Mouse (Mus musculus) lung, postnatal 0 days (tissue): ENCODE data around the gene Hoxa4. TPM values are rescaled to one million over a fixed set of nuclear protein-coding genes. Genes with fewer than 3 reads are reported as not detected.

Experiments used
- ATAC-seq: fragments of 200-750 bp; cut with Nextera tagmentation; 2 replicates; pipeline ENCODE4 v1.8.0; 2017; ENCODE audit warnings: moderate library complexity
- DNase-seq: peaks from one replicate; pipeline ENCODE4 v3.0.0-alpha.2; 2016; ENCODE audit warnings: low spot score
- H3K27ac ChIP-seq: fragments of 300-500 bp; sonication (generic); 2 replicates; pipeline ENCODE4 v1.5.1; 2014; ENCODE audit warnings: antibody characterized with exemption, mild to moderate bottlenecking, low read length, mixed read lengths
- H3K27me3 ChIP-seq: fragments of 300-500 bp; sonication (generic); replicated peaks from 2 replicates; pipeline ENCODE4 v1.6.1; 2014; ENCODE audit warnings: low read length, mixed read lengths; ENCODE audit not compliant: insufficient read depth
- H3K36me3 ChIP-seq: fragments of 300-500 bp; sonication (generic); 2 replicates; pipeline ENCODE4 v1.6.1; 2014; ENCODE audit warnings: low read length, mixed read lengths; ENCODE audit not compliant: insufficient read depth
- H3K4me1 ChIP-seq: fragments of 300-500 bp; sonication (generic); 2 replicates; pipeline ENCODE4 v1.6.1; 2014; ENCODE audit warnings: antibody characterized with exemption, low read depth, low read length, mixed read lengths; ENCODE audit not compliant: insufficient read depth
- H3K4me2 ChIP-seq: fragments of 300-500 bp; sonication (generic); replicated peaks from 2 replicates; pipeline ENCODE4 v1.6.1; 2014; ENCODE audit warnings: low read depth, mild to moderate bottlenecking, low read length, moderate library complexity, mixed read lengths
- H3K4me3 ChIP-seq: fragments of 300-500 bp; sonication (generic); 2 replicates; pipeline ENCODE4 v1.5.1; 2014; ENCODE audit warnings: low read depth, low read length
- H3K9ac ChIP-seq: fragments of 300-500 bp; sonication (generic); replicated peaks from 2 replicates; pipeline ENCODE4 v1.6.1; 2014; ENCODE audit warnings: low read depth, mild to moderate bottlenecking
- H3K9me3 ChIP-seq: fragments of 300-500 bp; sonication (generic); 2 replicates; pipeline ENCODE4 v1.6.1; 2016; ENCODE audit warnings: low read length, mixed read lengths
- CTCF ChIP-seq: IDR thresholded peaks from 2 replicates; pipeline ENCODE4 v1.5.1; 2016; ENCODE audit warnings: antibody characterized with exemption, mild to moderate bottlenecking
- EP300 ChIP-seq: IDR thresholded peaks from 2 replicates; pipeline ENCODE4 v1.6.1; 2016; ENCODE audit warnings: antibody characterized with exemption, mild to moderate bottlenecking, control low read depth
- WGBS: fragments of 180-500 bp; shearing (Covaris S2); extraction: QIAGEN DNeasy Blood & Tissue Kit; methylation state at CpG from one replicate; pipeline ENCODE4 v1.1.7; 2014; 5-methylcytosine and 5-hydroxymethylcytosine counted together
- polyA plus RNA-seq: library from polyadenylated mRNA; unstranded; fragments of >200 nt; fragmentation: Nextera tagmentation; extraction: Ambion mirVana; gene quantifications from 2 replicates; pipeline ENCODE4 v1.2.1, GENCODE M21; 2015

Gene Hoxa4
- polyA plus RNA-seq, 1 experiment from 2014 or later: 3.9 TPM

DNA sequence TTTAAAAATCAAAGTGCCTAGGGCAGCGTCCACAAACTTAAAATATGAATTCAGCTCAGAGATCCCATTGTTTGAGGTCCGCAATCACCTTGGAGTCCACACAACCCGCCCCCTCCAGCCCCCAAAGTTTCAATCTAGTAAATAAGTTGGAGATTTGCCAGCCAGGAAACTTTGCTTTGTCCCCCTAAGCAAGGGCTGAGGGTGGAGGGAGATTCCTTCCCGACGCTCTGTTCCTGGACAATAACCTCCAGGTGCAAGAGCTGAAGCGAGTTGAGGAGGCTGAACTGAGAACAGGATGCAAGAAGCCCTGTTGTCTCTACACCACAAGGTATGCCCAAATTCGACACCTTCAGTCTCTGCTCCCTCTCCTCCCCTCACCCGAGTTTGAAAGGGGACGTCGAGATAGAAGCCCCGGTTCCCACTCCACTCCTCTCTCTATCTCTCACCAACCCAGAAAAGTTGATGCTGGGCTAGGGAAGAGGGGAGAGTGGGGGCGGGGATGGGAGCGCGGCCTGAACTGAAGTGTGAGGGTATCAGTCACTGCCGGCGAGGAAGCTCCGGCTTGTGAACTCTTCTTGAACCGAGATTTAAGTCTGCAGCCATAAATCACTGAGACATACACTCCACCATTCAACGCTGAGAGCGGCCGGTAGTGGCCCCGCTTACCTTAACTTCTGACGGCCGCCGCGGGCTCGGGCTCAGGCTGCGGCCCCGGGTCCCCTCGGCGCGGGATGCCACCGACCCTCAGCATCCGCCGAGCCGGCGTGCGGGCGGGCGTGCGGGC, 16.4 kb downstream of the Hoxa4 start:
- peak; percentile 82 for DNase-seq
- WGBS: 1% methylated on average over 35 of the region's 41 CpGs

DNA sequence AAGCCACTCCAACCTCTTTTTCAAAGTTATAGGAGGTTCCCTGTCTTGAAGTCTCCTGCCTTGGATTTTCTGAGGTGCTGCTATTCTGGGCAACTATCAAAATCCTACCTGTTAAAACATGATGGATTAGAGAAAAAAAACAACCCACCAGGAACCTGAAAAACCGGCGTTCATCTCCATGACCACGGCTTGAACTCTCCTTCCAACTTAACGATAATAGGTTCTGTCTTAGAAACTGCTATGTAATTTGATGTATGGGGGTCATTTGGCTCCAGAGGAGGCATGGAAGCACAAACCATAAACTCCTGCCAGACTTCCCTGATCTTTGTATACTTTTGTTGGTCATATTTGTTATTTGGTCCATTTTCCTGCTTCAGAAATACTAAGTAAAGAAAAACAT, 17.9 kb downstream of the Hoxa4 start:
- peaks cover 5% of the 10 kb centered on the region; the same call in 1 of the 2 replicates for H3K27me3 ChIP-seq
- H3K4me2 ChIP-seq: peak overlapping the region; percentile 57
- ATAC-seq: no peak
- peak overlapping the region; percentile 31; the same call in 1 of the 2 replicates for H3K4me3 ChIP-seq
- H3K27ac ChIP-seq: peak overlapping the region; percentile 80; the same call in 1 of the 2 replicates
- DNase-seq: peak; percentile 19
- TF ChIP-seq EP300 (no peak), CTCF (no peak)
- H3K9me3 ChIP-seq: no peaks in the 10 kb centered on the region
- H3K9ac ChIP-seq: no peak overlapping the region
- H3K36me3 ChIP-seq: no peaks in the 10 kb centered on the region
- WGBS: 5% methylated on average over 4 of the region's 4 CpGs
- peaks cover 7% of the 10 kb centered on the region; the same call in 1 of the 2 replicates for H3K4me1 ChIP-seq

More for the DNA sequence above, 16.4 kb downstream of the Hoxa4 start:
- Histone ChIP-seq H3K9ac (peak overlapping the region; percentile 65), H3K4me1 (peaks cover 1% of the 10 kb centered on the region; the same call in 1 of the 2 replicates), H3K36me3 (no peaks in the 10 kb centered on the region), H3K9me3 (no peaks in the 10 kb centered on the region), H3K4me3 (peak overlapping the region; percentile 56), H3K27ac (peak overlapping the region; percentile 89), H3K27me3 (peaks cover 4% of the 10 kb centered on the region; the same call in 1 of the 2 replicates), H3K4me2 (peak overlapping the region; percentile 62)
- TF ChIP-seq CTCF (no peak), EP300 (no peak)
- peak; percentile 28 for ATAC-seq

DNA sequence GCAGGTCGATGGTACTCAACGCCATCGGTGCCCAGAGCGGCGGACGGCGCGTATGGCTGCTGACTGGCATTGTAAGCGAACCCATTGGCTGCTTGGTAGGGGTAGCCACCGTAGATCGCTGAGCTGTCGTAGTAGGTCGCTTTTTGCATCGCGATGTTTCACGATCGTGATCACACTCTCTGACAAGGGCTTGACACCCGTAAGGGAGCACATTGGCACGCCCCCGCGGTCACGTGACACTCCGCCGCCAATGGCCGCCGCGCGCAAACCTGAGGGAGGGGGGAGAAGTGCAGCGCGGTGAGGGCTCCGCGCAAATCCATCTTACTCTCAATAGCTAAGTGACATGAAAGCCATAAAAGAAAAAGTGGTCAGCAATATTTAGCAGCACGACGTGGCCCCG, 19.1 kb downstream of the Hoxa4 start:
- 4% methylated on average over 34 of the region's 35 CpGs for WGBS
- Histone ChIP-seq H3K27ac (peak overlapping the region; percentile 90), H3K9ac (0 out of 2 replicates have a peak overlapping the region, but pooled peaks have one; percentile 6), H3K4me1 (peaks cover 10% of the 10 kb centered on the region; the same call in 1 of the 2 replicates), H3K36me3 (no peaks in the 10 kb centered on the region), H3K9me3 (no peaks in the 10 kb centered on the region), H3K4me2 (peak overlapping the region; percentile 57), H3K4me3 (peak overlapping the region; percentile 31), H3K27me3 (peaks cover 5% of the 10 kb centered on the region; the same call in 1 of the 2 replicates)
- ATAC-seq (peak; percentile 74), DNase-seq (peak; percentile 94)
- no peak for TF ChIP-seq EP300
- TF ChIP-seq CTCF: no peak

DNA sequence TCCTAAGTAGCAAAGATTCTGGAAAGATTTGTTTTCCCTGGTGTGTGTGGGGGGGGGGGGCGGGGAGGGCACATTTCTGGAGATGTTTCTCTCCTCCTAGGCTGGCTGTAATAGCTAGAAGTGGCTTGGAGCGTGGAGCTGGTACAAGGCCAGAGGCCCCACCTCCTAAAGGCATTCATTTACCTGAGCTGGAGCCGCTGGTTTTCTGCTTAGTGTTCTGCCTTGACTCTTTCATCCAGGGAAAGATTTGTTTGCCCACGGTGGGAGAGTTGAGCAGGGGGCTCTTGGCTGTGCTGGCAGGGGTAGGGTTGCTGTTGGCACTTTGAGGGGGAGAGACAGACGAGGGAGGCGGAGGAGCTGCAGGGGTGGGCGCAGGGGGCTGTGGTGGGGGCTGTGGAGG, 19.6 kb downstream of the Hoxa4 start:
- Histone ChIP-seq H3K27me3 (peaks cover 5% of the 10 kb centered on the region; the same call in 1 of the 2 replicates), H3K4me3 (peak overlapping the region; percentile 31; the same call in 1 of the 2 replicates), H3K4me1 (peaks cover 10% of the 10 kb centered on the region; the same call in 1 of the 2 replicates), H3K4me2 (peak overlapping the region; percentile 57), H3K9ac (no peak overlapping the region), H3K36me3 (no peaks in the 10 kb centered on the region), H3K27ac (peak overlapping the region; percentile 90), H3K9me3 (no peaks in the 10 kb centered on the region)
- DNase-seq: peak; percentile 18
- ATAC-seq: no peak
- WGBS: 23% methylated on average over 6 of the region's 7 CpGs
- no peak for TF ChIP-seq CTCF
- TF ChIP-seq EP300: no peak

DNA sequence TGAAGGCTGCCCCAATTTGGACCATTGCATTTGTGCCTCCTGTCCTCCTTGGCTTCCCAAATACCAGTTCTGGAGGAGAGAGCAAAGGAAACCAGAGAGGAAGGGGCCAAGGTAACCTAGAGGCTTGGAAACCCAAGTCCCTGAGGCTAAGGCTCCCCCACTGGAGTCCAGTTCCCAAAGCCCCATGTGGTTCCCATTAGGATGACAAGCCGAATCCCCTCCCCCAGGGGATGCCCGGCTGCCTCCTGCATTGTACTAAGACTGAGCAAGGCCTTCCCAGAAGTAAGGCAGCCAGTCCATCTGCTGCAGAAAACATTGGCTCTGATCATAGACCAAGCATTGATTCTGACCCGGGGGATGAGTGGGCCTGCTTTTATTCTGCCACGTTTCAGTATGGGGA, 20.2 kb downstream of the Hoxa4 start:
- no peak overlapping the region for H3K9ac ChIP-seq
- peaks cover 5% of the 10 kb centered on the region; the same call in 1 of the 2 replicates for H3K27me3 ChIP-seq
- ATAC-seq (no peak), DNase-seq (no peak)
- no peaks in the 10 kb centered on the region for H3K9me3 ChIP-seq
- no peak overlapping the region for H3K4me2 ChIP-seq
- H3K4me1 ChIP-seq: peaks cover 10% of the 10 kb centered on the region; the same call in 1 of the 2 replicates
- WGBS: 13% methylated on average over 4 of the region's 4 CpGs
- peak overlapping the region; percentile 90 for H3K27ac ChIP-seq
- H3K36me3 ChIP-seq: no peaks in the 10 kb centered on the region
- TF ChIP-seq EP300: no peak
- TF ChIP-seq CTCF: no peak
- H3K4me3 ChIP-seq: no peak overlapping the region

DNA sequence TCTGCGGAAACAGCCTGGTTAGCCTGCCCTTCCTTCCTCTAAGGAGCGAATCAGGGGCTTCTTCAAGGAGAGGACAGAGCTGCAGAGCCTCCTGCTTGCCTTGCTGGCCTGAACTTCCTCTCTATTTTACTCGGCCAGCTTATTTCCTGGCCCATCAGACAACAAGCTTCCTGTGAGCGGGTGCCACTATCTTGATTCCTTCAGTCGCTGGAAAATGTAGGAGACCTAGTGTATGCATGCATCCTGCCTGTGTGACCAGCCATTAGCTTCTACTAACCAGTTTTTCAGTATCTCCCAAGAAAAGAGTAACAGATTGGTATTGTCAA, 20.7 kb downstream of the Hoxa4 start:
- peaks cover 5% of the 10 kb centered on the region; the same call in 1 of the 2 replicates for H3K27me3 ChIP-seq
- WGBS: 14% methylated on average over 5 of the region's 5 CpGs
- peak overlapping the region; percentile 21; the same call in 1 of the 2 replicates for H3K4me3 ChIP-seq
- H3K9me3 ChIP-seq: no peaks in the 10 kb centered on the region
- no peak for TF ChIP-seq CTCF
- H3K27ac ChIP-seq: peak overlapping the region; percentile 90
- H3K9ac ChIP-seq: 0 out of 2 replicates have a peak overlapping the region, but pooled peaks have one; percentile 34
- ATAC-seq: no peak
- DNase-seq: no peak
- H3K36me3 ChIP-seq: no peaks in the 10 kb centered on the region
- H3K4me2 ChIP-seq: peak overlapping the region; percentile 70
- H3K4me1 ChIP-seq: peaks cover 10% of the 10 kb centered on the region; the same call in 1 of the 2 replicates
